16 mouse cellular contexts compared by ENCODE assay signal in the genomic region with DNA sequence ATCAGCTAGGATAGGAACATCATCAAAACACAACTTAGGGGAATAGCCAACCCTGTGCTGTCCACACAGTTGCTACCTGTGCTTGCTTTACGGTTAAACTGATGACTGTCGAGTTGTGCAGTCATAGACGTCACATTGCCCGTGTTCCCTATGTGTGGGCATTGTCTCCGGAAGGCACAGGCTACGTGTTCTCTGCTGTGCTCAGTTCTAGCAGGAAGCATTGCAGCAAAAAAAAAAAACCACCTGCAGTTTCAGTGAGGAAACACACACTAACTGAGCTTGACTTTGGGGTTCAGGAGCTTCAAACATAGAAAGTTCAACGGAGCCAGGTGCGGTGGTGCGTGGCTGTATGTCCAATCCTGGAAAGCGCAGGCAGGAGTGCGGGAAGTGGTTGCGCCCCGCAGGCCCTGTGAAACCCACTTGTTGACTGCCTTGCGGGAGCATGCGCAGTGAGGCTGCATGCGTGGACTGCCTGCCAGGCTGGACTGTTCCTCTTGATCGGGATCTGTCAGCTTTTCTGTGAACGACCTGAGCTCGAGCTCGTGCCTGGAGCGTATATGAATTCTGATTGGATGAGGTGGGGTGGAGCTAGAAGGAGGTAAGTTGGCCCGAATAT.
DNase-seq lines count a peak whose midpoint lies in the region; ATAC-seq and TF ChIP-seq lines count a peak whose summit lies in the region.
"Had no signal": no experiment of that assay in that cellular context is flagged by ENCODE, and none has a peak within 500 bp of the region (broad histone marks: within the 10 kb centered on the region; RNA-seq: fewer than 3 reads in every experiment).

No protein-coding gene starts in this region.

- DNase-seq in kidney, postnatal 14 days: peak; percentile 27
- no peak for DNase-seq in kidney, adult 9 months
- peak; percentile 7 to 39 for DNase-seq in CD8-positive naive resting alpha-beta T cell, adult 2 months (ENCODE audit: low read depth in 2 of 2, low spot score in 2 of 2)
- peak; percentile 33 for DNase-seq in splenic B cell, adult 2 months (ENCODE audit: low read depth, low spot score)
- DNase-seq in layer of hippocampus, adult 2 months (ENCODE audit: low spot score in 2 of 2): no peak
- no peak for DNase-seq in layer of hippocampus, postnatal 36 days
- DNase-seq in urinary bladder, adult 2 months (ENCODE audit: low spot score): no peak
- DNase-seq: cerebellum, adult 8-10 months; lung, postnatal 14 days; midbrain, embryonic 14.5 days had no signal

- no peak overlapping the region for H3K27ac ChIP-seq in layer of hippocampus, adult 2 months
- H3K27ac ChIP-seq: liver, embryonic 12.5 days; neural tube, embryonic 13.5 days; stomach, postnatal 0 days had no signal

- peak; percentile 81 for ATAC-seq in common myeloid progenitor, adult 5-6 weeks (replicated peaks; ENCODE audit: low read depth, poor library complexity, severe bottlenecking)
- ATAC-seq: activated CD4-positive, CD25-positive, alpha-beta regulatory T cell, adult 4 months; inflammation-experienced regulatory T-cells, adult 6 months; liver, embryonic 12.5 days had no signal

- H3K27me3 ChIP-seq in splenic B cell, adult 2 months (ENCODE audit: control insufficient read depth, insufficient read depth, low read length, poor library complexity, severe bottlenecking): no peaks in the 10 kb centered on the region
- H3K27me3 ChIP-seq: liver, embryonic 12.5 days; neural tube, embryonic 13.5 days had no signal

- H3K36me3 ChIP-seq in splenic B cell, adult 2 months (ENCODE audit: control insufficient read depth, insufficient read depth, low read length, poor library complexity, severe bottlenecking): no peaks in the 10 kb centered on the region
- H3K36me3 ChIP-seq: liver, embryonic 12.5 days; neural tube, embryonic 13.5 days had no signal

- TF ChIP-seq CTCF in layer of hippocampus, adult 2 months (conservative IDR thresholded peaks at IDR 0.05): no peak

- no peak overlapping the region for H3K4me3 ChIP-seq in layer of hippocampus, adult 2 months
- H3K4me3 ChIP-seq: liver, embryonic 12.5 days; neural tube, embryonic 13.5 days had no signal

Comparison
In these comparisons a context has a peak if more than half of its experiments do, and no peak if none do; other contexts are left out.
1. DNase-seq: peak in kidney, postnatal 14 days (single experiment), CD8-positive naive resting alpha-beta T cell, adult 2 months (2 of 2) and splenic B cell, adult 2 months (single experiment); none in kidney, adult 9 months (single experiment), layer of hippocampus, adult 2 months (0 of 2), layer of hippocampus, postnatal 36 days (0 of 2) and urinary bladder, adult 2 months (single experiment).